Comparison of ENCODE assay signal across 23 mouse cellular contexts in genomic region chr9:30554908-30555307, GRCm38 (mm10).
DNase-seq lines count a peak whose midpoint lies in the region; TF ChIP-seq lines count a peak whose summit lies in the region.
"Had no signal": no experiment of that assay in that cellular context is flagged by ENCODE, and none has a peak within 500 bp of the region (broad histone marks: within the 10 kb centered on the region; RNA-seq: fewer than 3 reads in every experiment).

No protein-coding gene starts in this region.

- H3K4me1 ChIP-seq in heart, adult 2 months (ENCODE audit: control insufficient read depth, insufficient read depth, low read length): no peaks in the 10 kb centered on the region
- no peaks in the 10 kb centered on the region for H3K4me1 ChIP-seq in E14TG2a.4 (replicated peaks; ENCODE audit: low read depth, low read length)
- H3K4me1 ChIP-seq: embryonic facial prominence, embryonic 13.5 days; forebrain, embryonic 12.5 days; limb, embryonic 15.5 days; liver, embryonic 15.5 days had no signal

- 77% methylated on average over 2 of the region's 2 CpGs for WGBS in heart, adult 2 months

- no peaks in the 10 kb centered on the region for H3K36me3 ChIP-seq in heart, adult 2 months (ENCODE audit: control insufficient read depth, insufficient read depth, low read length)
- no peaks in the 10 kb centered on the region for H3K36me3 ChIP-seq in E14TG2a.4 (ENCODE audit: insufficient read depth, low read length)
- H3K36me3 ChIP-seq: embryonic facial prominence, embryonic 13.5 days; forebrain, embryonic 12.5 days; limb, embryonic 15.5 days; liver, embryonic 15.5 days had no signal

- peak; percentile 44 for TF ChIP-seq CTCF in heart, adult 2 months (IDR thresholded peaks at IDR 0.05)
- peak; percentile 49 for TF ChIP-seq CTCF in layer of hippocampus, adult 2 months (conservative IDR thresholded peaks at IDR 0.05)
- TF ChIP-seq CTCF in E14TG2a.4 (conservative IDR thresholded peaks at IDR 0.05; ENCODE audit: low read length): peak; percentile 34

- H3K79me2 ChIP-seq in heart, adult 2 months (replicated peaks; ENCODE audit: control insufficient read depth, insufficient read depth, low read length): no peaks in the 10 kb centered on the region

- TF ChIP-seq POLR2A in heart, adult 2 months (IDR thresholded peaks at IDR 0.05; ENCODE audit: insufficient read depth, low read depth, low read length): no peak

- no peaks in the 10 kb centered on the region for H3K9me3 ChIP-seq in E14TG2a.4 (ENCODE audit: low read length)
- H3K9me3 ChIP-seq: embryonic facial prominence, embryonic 13.5 days; forebrain, embryonic 12.5 days; limb, embryonic 15.5 days; liver, embryonic 15.5 days had no signal

- no peak for TF ChIP-seq EP300 in heart, adult 2 months (IDR thresholded peaks at IDR 0.05; ENCODE audit: insufficient read depth, low read depth, low read length)

- no peaks in the 10 kb centered on the region for H3K27me3 ChIP-seq in heart, adult 2 months (ENCODE audit: control insufficient read depth, insufficient read depth, low read length)
- no peaks in the 10 kb centered on the region for H3K27me3 ChIP-seq in E14TG2a.4 (ENCODE audit: insufficient read depth, low read length)
- H3K27me3 ChIP-seq: embryonic facial prominence, embryonic 13.5 days; forebrain, embryonic 12.5 days; limb, embryonic 15.5 days; liver, embryonic 15.5 days had no signal

- DNase-seq in heart, adult 2 months: no peak
- DNase-seq in heart, postnatal 10 days: no peak
- no peak for DNase-seq in layer of hippocampus, adult 2 months (ENCODE audit: low spot score in 2 of 2)
- DNase-seq in layer of hippocampus, postnatal 10 days (ENCODE audit: low spot score in 2 of 2): no peak
- peak; percentile 35 for DNase-seq in ZHBTc4 (ENCODE audit: low read depth, low spot score)
- no peak for DNase-seq in urinary bladder, postnatal 10 days (ENCODE audit: low spot score)
- no peak for DNase-seq in right cerebral cortex, postnatal 10 days (ENCODE audit: low spot score in 2 of 2)
- DNase-seq: adrenal gland, adult 2 months; cerebellum, adult 18-20 months; cerebellum, postnatal 14 days; embryo, embryonic 11 days; heart, postnatal 14 days; kidney, adult 8-10 months; kidney, postnatal 36 days; left cerebral cortex, postnatal 4 days; lung, postnatal 10 days; right cerebral cortex, postnatal 14 days had no signal

- H3K9ac ChIP-seq in heart, adult 2 months (ENCODE audit: low read depth, low read length): no peak overlapping the region
- H3K9ac ChIP-seq: embryonic facial prominence, embryonic 13.5 days; forebrain, embryonic 12.5 days; limb, embryonic 15.5 days; liver, embryonic 15.5 days had no signal

- no peak overlapping the region for H3K27ac ChIP-seq in heart, adult 2 months
- no peak overlapping the region for H3K27ac ChIP-seq in layer of hippocampus, adult 2 months
- H3K27ac ChIP-seq: embryonic facial prominence, embryonic 13.5 days; forebrain, embryonic 12.5 days; limb, embryonic 15.5 days; liver, embryonic 15.5 days had no signal

- intact Hi-C loops in heart, adult 2 months (cut with DNase I): loop anchor here (5.0 kb wide), 1 partner anchor 73 kb away; no protein-coding TSS in a partner anchor
- intact Hi-C loops in heart, postnatal 10 days (cut with DNase I): no loop called here

- H3K4me3 ChIP-seq in heart, adult 2 months: no peak overlapping the region
- H3K4me3 ChIP-seq in layer of hippocampus, adult 2 months: no peak overlapping the region
- no peak overlapping the region for H3K4me3 ChIP-seq in E14TG2a.4 (replicated peaks; ENCODE audit: low read length)
- H3K4me3 ChIP-seq: embryonic facial prominence, embryonic 13.5 days; erythroblast, embryonic 14.5 days; forebrain, embryonic 12.5 days; limb, embryonic 15.5 days; liver, embryonic 15.5 days had no signal
